Mouse (Mus musculus) limb, embryonic 11.5 days (tissue): ENCODE results near the gene Cog3. TPM values are rescaled to one million over a fixed set of nuclear protein-coding genes. Genes with fewer than 3 reads are reported as not detected.

Source experiments
- ATAC-seq: fragments of 200-750 bp; cut with Nextera tagmentation; 2 replicates; pipeline ENCODE4 v1.8.0; 2017; ENCODE audit warnings: low read depth; ENCODE audit not compliant: insufficient number of reproducible peaks, low FRiP score, low TSS enrichment
- DNase-seq: peaks from one replicate; pipeline ENCODE4 v3.0.0-alpha.2; 2015; ENCODE audit warnings: low spot score
- H3K27ac ChIP-seq: fragments of 300-500 bp; sonication (generic); replicated peaks from 2 replicates; pipeline ENCODE4 v1.5.1; 2014; ENCODE audit warnings: low read depth, mild to moderate bottlenecking, low read length
- H3K27me3 ChIP-seq: fragments of 300-500 bp; sonication (generic); 2 replicates; pipeline ENCODE4 v1.6.1; 2014; ENCODE audit warnings: mild to moderate bottlenecking, low read length, mixed read lengths; ENCODE audit not compliant: control insufficient read depth, insufficient read depth
- H3K36me3 ChIP-seq: fragments of 300-500 bp; sonication (generic); 2 replicates; pipeline ENCODE4 v1.6.1; 2014; ENCODE audit warnings: mild to moderate bottlenecking, low read length, moderate library complexity, mixed read lengths; ENCODE audit not compliant: control insufficient read depth, insufficient read depth
- H3K4me1 ChIP-seq: fragments of 300-500 bp; sonication (generic); 2 replicates; pipeline ENCODE4 v1.6.1; 2014; ENCODE audit warnings: low read length, mixed read lengths; ENCODE audit not compliant: control insufficient read depth, insufficient read depth
- H3K4me2 ChIP-seq: fragments of 300-500 bp; sonication (generic); 2 replicates; pipeline ENCODE4 v1.6.1; 2014; ENCODE audit warnings: low read depth, mild to moderate bottlenecking, moderate library complexity; ENCODE audit not compliant: severe bottlenecking
- H3K4me3 ChIP-seq: fragments of 300-500 bp; sonication (generic); 2 replicates; pipeline ENCODE4 v1.5.1; 2014; ENCODE audit warnings: low read depth, low read length
- H3K9ac ChIP-seq: fragments of 300-500 bp; sonication (generic); 2 replicates; pipeline ENCODE4 v1.6.1; 2014; ENCODE audit warnings: mild to moderate bottlenecking, low read length
- H3K9me3 ChIP-seq: fragments of 300-500 bp; sonication (generic); 2 replicates; pipeline ENCODE4 v1.6.1; 2016; ENCODE audit warnings: low read length; ENCODE audit not compliant: control insufficient read depth
- WGBS: fragments of 180-500 bp; shearing (Covaris S2); extraction: QIAGEN DNeasy Blood & Tissue Kit; methylation state at CpG from one replicate; pipeline ENCODE4 v1.1.7; 2014; 5-methylcytosine and 5-hydroxymethylcytosine counted together
- polyA plus RNA-seq: library from polyadenylated mRNA; unstranded; fragments of >200 nt; fragmentation: Nextera tagmentation; extraction: Ambion mirVana; gene quantifications from 2 replicates; pipeline ENCODE4 v1.2.1, GENCODE M21; 2014

The Cog3 gene
- polyA plus RNA-seq, 1 experiment from 2014 or later, result 25.0 TPM

- H3K27ac ChIP-seq, result no peak overlapping the region
- no peaks in the 10 kb centered on the region for H3K4me1 ChIP-seq
- H3K36me3 ChIP-seq, result no peaks in the 10 kb centered on the region
- no peak for ATAC-seq
- no peak for DNase-seq
- H3K9me3 ChIP-seq, result no peaks in the 10 kb centered on the region
- H3K9ac ChIP-seq, result no peak overlapping the region
- no peak overlapping the region for H3K4me3 ChIP-seq
- H3K4me2 ChIP-seq, result no peak overlapping the region
- no peaks in the 10 kb centered on the region for H3K27me3 ChIP-seq
- 81% methylated on average over 8 of the region's 8 CpGs for WGBS
Measured at GRCm38 (mm10) chr14:75661548-75661947, 92.8 kb downstream of the Cog3 start.

GRCm38 (mm10) chr14:75660936-75661335 lies 93.4 kb downstream of the Cog3 start:
- Histone ChIP-seq H3K27me3 (no peaks in the 10 kb centered on the region), H3K9ac (no peak overlapping the region), H3K9me3 (no peaks in the 10 kb centered on the region), H3K4me2 (no peak overlapping the region), H3K4me1 (no peaks in the 10 kb centered on the region), H3K36me3 (no peaks in the 10 kb centered on the region), H3K27ac (no peak overlapping the region), H3K4me3 (no peak overlapping the region)
- no peak for ATAC-seq
- DNase-seq, result no peak
- WGBS, result 91% methylated on average over 6 of the region's 6 CpGs

Other genes with a start within 250 kb of the Cog3 start
- gene Spert, start 161.4 kb downstream of the Cog3 start, polyA plus RNA-seq, result not detected in 2 replicates
- not detected in 2 replicates for gene Erich6b, start 112.3 kb downstream of the Cog3 start, polyA plus RNA-seq
- 6.3 and 6.9 TPM in 2 replicates for gene Slc25a30, start 32.5 kb upstream of the Cog3 start, polyA plus RNA-seq
- gene Tpt1, start 90.6 kb upstream of the Cog3 start, polyA plus RNA-seq, result 1,077 and 1,093 TPM in 2 replicates
- gene Kctd4, start 200.5 kb upstream of the Cog3 start, polyA plus RNA-seq, result 0.44 and 0.53 TPM in 2 replicates